Mouse (Mus musculus) liver, embryonic 12.5 days (tissue): ENCODE results near the gene Nes. TPM values are rescaled to one million over a fixed set of nuclear protein-coding genes. Genes with fewer than 3 reads are reported as not detected.

Experiments
- ATAC-seq: fragments of 200-750 bp; cut with Nextera tagmentation; 2 replicates; pipeline ENCODE4 v1.8.0; 2017; ENCODE audit warnings: moderate number of reproducible peaks, mild to moderate bottlenecking, moderate library complexity
- H3K27ac ChIP-seq: fragments of 300-500 bp; sonication (generic); 2 replicates; pipeline ENCODE4 v1.5.1; 2016; ENCODE audit warnings: mild to moderate bottlenecking
- H3K27me3 ChIP-seq: fragments of 300-500 bp; sonication (generic); replicated peaks from 2 replicates; pipeline ENCODE4 v1.6.1; 2016; ENCODE audit warnings: mild to moderate bottlenecking, moderate library complexity
- H3K36me3 ChIP-seq: fragments of 300-500 bp; sonication (generic); 2 replicates; pipeline ENCODE4 v1.6.1; 2016; ENCODE audit warnings: mild to moderate bottlenecking, moderate library complexity
- H3K4me1 ChIP-seq: fragments of 300-500 bp; sonication (generic); 2 replicates; pipeline ENCODE4 v1.6.1; 2016
- H3K4me2 ChIP-seq: fragments of 300-500 bp; sonication (generic); 2 replicates; pipeline ENCODE4 v1.6.1; 2016; ENCODE audit warnings: mild to moderate bottlenecking, moderate library complexity
- H3K4me3 ChIP-seq: fragments of 300-500 bp; sonication (generic); 2 replicates; pipeline ENCODE4 v1.5.1; 2016; ENCODE audit warnings: mild to moderate bottlenecking, moderate library complexity
- H3K9ac ChIP-seq: fragments of 300-500 bp; sonication (generic); 2 replicates; pipeline ENCODE4 v1.6.1; 2016; ENCODE audit warnings: mild to moderate bottlenecking, moderate library complexity
- H3K9me3 ChIP-seq: fragments of 300-500 bp; sonication (generic); replicated peaks from 2 replicates; pipeline ENCODE4 v1.6.1; 2016; ENCODE audit warnings: mild to moderate bottlenecking, moderate library complexity
- WGBS: fragments of 180-500 bp; shearing (Covaris S2); methylation state at CpG from one replicate; pipeline ENCODE4 v1.1.7; 2016; ENCODE audit not compliant: insufficient replicate concordance; 5-methylcytosine and 5-hydroxymethylcytosine counted together
- polyA plus RNA-seq: library from polyadenylated mRNA; unstranded; fragments of >200 nt; fragmentation: Nextera tagmentation; extraction: Ambion mirVana; gene quantifications from 2 replicates; pipeline ENCODE4 v1.2.1, GENCODE M21; 2016

The Nes gene
- polyA plus RNA-seq, 1 experiment from 2014 or later: 7.2 TPM

DNA sequence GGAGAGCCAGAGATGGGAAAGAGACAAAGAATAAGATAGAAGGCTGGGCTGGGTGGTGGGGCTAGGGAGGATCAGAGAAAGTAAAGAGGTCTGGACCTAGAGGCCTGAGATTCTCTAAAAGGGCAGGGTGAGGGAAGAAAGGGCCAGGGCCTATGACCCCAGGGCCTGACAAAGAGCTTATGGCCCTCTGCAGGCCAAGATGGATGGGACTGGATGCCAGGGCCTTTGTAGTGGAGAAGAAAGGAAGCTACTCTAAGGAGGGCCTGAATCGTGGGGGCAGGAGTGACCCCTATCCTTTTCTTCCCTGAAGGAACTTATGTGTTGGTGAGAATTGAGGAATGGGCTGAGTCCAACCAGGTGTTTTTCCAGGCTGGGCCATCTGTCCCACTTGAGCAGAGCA lies 12.8 kb upstream of the Nes start:
- no peak overlapping the region for H3K4me3 ChIP-seq
- ATAC-seq: no peak
- no peaks in the 10 kb centered on the region for H3K9me3 ChIP-seq
- H3K4me2 ChIP-seq: no peak overlapping the region
- no peak overlapping the region for H3K27ac ChIP-seq
- peaks cover 14% of the 10 kb centered on the region for H3K4me1 ChIP-seq
- no peak overlapping the region for H3K9ac ChIP-seq
- no peaks in the 10 kb centered on the region for H3K36me3 ChIP-seq
- peaks cover 81% of the 10 kb centered on the region for H3K27me3 ChIP-seq
- WGBS: 30% methylated on average over 1 of the region's 1 CpGs

DNA sequence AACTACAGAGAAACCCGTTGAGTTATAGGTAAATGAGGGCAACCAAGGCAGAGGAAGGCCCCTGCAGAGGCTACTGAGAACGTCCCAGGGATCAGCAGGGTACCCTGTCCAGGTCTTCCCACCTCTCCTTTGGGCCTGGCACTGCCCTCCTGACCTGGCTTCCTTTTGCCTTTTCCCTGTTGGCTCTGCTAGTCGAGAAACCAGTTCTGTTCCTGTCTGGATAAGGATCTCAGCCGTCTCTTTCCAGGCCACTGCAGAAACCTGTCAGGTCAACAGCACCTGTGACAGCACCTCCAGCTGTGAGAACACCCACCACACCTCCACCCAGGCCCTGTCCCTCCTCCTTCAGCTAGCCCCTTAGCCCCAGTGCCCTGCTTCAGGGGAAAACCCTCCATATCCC lies 12.4 kb upstream of the Nes start:
- 39% methylated on average over 4 of the region's 4 CpGs for WGBS
- Histone ChIP-seq H3K27me3 (peaks cover 80% of the 10 kb centered on the region), H3K27ac (no peak overlapping the region), H3K9me3 (no peaks in the 10 kb centered on the region), H3K4me3 (no peak overlapping the region), H3K4me2 (no peak overlapping the region), H3K9ac (no peak overlapping the region), H3K36me3 (no peaks in the 10 kb centered on the region), H3K4me1 (peaks cover 14% of the 10 kb centered on the region)
- ATAC-seq: no peak

DNA sequence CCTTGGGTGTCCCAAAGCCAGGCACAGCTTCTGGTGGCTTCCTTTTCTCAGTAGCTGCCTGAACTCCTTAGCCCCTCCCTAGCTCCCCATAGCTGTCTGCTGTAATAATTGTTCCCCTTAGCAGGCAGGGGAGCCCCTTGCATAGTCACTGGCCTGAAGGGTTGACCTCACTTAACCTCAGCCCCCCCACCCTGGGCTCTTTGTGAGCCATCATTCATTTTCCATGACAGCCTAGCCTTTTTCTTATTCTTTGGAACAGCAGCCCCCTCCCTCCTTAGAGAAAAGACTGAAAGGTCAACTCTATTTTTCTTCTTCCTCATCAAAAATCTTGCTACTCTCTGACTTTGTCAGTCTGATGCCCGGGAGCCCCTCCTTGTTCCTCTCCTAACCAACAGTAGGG lies 11.9 kb upstream of the Nes start:
- 47% methylated on average over 1 of the region's 1 CpGs for WGBS
- H3K9ac ChIP-seq: no peak overlapping the region
- H3K4me3 ChIP-seq: no peak overlapping the region
- H3K27ac ChIP-seq: no peak overlapping the region
- no peak overlapping the region for H3K4me2 ChIP-seq
- H3K9me3 ChIP-seq: no peaks in the 10 kb centered on the region
- H3K36me3 ChIP-seq: no peaks in the 10 kb centered on the region
- H3K27me3 ChIP-seq: peaks cover 75% of the 10 kb centered on the region
- no peak for ATAC-seq
- H3K4me1 ChIP-seq: peaks cover 14% of the 10 kb centered on the region

DNA sequence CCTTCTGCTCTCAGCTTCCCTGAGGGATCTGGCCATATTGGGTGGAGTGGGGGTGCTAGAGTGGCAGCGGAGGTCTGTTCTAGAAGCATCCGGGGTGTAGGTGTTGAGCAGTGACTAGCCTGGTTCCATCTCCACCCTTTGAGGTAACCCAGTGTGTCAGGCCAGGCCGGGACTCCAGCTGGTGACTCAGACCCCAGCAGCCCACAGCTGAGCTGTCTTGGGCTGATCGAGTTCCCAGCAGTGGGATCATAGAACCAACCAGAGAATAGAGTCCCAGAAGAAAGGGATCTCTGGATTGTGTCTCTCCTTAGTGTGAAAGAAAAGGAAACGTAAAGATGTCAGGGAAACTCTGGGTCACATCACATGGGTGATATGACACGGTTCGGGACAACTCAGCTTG lies 11.5 kb upstream of the Nes start:
- H3K27me3 ChIP-seq: peaks cover 74% of the 10 kb centered on the region

DNA sequence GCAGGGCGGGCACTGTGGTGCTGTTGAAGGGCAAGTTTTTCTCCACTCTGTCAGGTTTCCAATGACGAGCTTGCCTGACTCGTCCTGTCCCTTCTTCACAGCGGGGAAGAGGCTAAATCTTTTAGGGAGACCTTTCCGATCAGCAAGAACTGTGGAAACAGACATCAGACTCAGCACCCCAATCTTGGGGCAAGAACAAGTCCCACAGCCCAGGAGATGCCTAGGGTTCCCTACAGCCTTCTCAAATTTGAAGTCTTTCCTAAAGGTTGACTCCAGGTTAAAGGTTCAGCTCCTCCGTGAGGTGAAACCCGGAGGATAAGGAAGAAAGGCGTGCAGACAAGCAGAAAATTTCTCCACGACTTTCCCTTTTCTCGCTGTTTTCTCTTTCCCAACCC lies 10.7 kb upstream of the Nes start:
- Histone ChIP-seq H3K27ac (peak overlapping the region; percentile 68; the same call in 1 of the 2 replicates), H3K9ac (peak overlapping the region; percentile 55; the same call in 1 of the 2 replicates), H3K27me3 (peaks cover 69% of the 10 kb centered on the region), H3K4me3 (peak overlapping the region; percentile 46), H3K4me2 (peak overlapping the region; percentile 72), H3K36me3 (no peaks in the 10 kb centered on the region), H3K9me3 (no peaks in the 10 kb centered on the region), H3K4me1 (peaks cover 14% of the 10 kb centered on the region)
- no peak for ATAC-seq
- 11% methylated on average over 10 of the region's 10 CpGs for WGBS

More for the DNA sequence above, 11.5 kb upstream of the Nes start:
- no peak for ATAC-seq
- H3K27ac ChIP-seq: no peak overlapping the region
- no peaks in the 10 kb centered on the region for H3K9me3 ChIP-seq
- H3K4me2 ChIP-seq: no peak overlapping the region
- H3K9ac ChIP-seq: no peak overlapping the region
- no peak overlapping the region for H3K4me3 ChIP-seq
- no peaks in the 10 kb centered on the region for H3K36me3 ChIP-seq
- 51% methylated on average over 7 of the region's 7 CpGs for WGBS
- H3K4me1 ChIP-seq: peaks cover 14% of the 10 kb centered on the region

DNA sequence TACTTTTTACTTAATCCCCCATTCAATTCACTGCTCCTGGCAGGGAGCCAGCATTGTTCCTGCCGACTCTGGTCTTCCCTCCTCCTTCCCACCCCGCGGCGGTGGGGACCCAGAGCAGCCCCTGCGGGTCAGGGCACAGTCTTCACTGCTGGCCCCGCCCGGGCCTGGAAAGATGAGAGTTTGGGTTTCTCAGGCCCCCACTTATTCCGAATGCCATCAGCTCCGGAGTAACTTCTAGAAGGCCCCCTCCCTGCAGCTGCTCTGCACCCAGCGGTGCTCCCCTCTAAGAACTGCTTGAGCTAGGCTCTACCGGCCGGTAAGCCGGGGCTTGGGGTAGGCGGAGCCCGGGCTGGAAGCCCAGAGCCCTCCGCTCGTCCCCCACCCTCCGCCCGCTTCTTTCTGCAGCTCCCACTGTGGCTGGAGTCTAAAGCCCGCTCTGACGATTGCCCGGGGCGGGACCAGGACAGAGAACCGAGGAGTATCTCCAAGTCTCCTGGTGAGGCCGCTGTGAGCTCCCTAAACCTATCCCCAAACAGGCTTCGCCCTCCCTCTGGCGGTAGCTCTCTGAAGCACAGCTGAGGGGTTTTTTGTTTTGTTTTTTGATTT lies 10.2 kb upstream of the Nes start:
- H3K9ac ChIP-seq: peak overlapping the region; percentile 55; the same call in 1 of the 2 replicates
- 0% methylated on average over 27 of the region's 27 CpGs for WGBS
- peak overlapping the region; percentile 72 for H3K4me2 ChIP-seq
- peak overlapping the region; percentile 46 for H3K4me3 ChIP-seq
- no peaks in the 10 kb centered on the region for H3K9me3 ChIP-seq
- H3K27ac ChIP-seq: peak overlapping the region; percentile 68
- H3K36me3 ChIP-seq: no peaks in the 10 kb centered on the region
- peaks cover 64% of the 10 kb centered on the region for H3K27me3 ChIP-seq
- peak; percentile 87 for ATAC-seq
- H3K4me1 ChIP-seq: peaks cover 14% of the 10 kb centered on the region

DNA sequence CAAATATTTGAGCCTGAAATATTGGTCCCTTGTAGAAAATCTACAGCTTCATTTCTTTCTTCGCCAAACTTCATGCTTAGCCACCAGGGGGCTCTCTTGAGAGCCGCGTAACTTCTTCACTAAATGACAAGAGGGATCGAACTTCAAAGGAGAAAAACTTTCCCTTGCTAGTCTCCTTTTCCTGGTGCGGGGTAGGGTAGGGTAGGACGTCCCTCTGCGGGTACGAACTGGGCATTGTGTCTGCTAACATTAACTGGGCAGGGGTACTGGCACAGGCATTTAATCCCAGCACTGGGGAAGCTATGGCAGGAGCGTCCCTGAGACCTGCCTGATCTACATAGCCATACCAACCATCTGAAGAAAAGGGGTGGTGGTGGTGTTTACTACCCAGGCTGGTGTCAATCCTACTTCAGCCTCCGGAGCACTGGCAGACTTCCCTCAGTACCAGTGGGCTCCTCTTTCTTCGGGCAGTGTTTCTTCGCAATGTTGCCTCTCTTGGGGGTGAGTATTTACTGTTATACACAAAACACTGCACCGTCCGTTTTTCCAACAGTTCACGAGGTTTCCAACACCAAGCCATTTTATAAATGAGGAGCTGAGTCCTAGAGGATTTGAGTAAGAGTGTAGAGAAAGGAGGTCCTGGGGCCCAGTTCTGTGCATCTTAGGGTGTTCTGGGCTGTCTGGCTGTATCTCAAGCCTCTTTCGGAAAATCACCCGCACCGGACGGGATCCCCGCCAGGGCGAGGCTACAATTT lies 517 bp upstream of the Nes start:
- Histone ChIP-seq H3K9ac (no peak overlapping the region), H3K9me3 (no peaks in the 10 kb centered on the region), H3K27me3 (peaks cover 81% of the 10 kb centered on the region), H3K27ac (no peak overlapping the region), H3K4me1 (peaks cover 24% of the 10 kb centered on the region), H3K4me2 (peak overlapping the region; percentile 62), H3K36me3 (no peaks in the 10 kb centered on the region), H3K4me3 (peak overlapping the region; percentile 51)
- ATAC-seq: 0 out of 2 replicates have a peak, but pooled peaks have one; percentile 41
- 2% methylated on average over 21 of the region's 21 CpGs for WGBS

DNA sequence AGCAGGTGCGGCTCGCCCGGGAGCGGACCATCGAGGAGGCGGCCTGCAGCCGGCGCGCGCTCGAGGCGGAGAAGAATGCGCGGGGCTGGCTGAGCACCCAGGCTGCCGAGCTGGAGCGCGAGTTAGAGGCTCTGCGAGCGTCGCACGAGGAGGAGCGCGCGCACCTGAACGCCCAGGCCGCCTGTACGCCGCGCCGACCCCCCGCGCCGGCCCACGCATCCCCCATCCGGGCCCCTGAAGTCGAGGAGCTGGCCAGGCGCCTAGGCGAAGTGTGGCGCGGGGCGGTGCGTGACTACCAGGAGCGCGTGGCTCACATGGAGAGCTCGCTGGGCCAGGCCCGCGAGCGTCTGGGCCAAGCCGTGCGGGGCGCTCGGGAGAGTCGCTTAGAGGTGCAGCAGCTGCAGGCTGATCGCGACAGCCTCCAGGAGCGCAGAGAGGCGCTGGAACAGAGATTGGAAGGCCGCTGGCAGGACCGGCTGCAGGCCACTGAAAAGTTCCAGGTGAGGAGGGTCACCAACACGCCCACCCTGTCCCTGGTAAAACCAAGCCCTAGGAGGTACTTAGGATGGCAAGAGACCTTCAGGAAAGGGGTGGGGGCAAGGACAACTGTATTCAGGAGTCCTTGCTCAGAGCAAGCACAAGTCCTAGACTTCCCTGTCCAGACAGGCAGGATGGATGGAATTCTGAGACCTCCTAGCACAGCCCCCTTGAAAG lies 768 bp downstream of the Nes start:
- Histone ChIP-seq H3K4me2 (peak overlapping the region; percentile 62), H3K9me3 (no peaks in the 10 kb centered on the region), H3K36me3 (no peaks in the 10 kb centered on the region), H3K27ac (no peak overlapping the region), H3K4me1 (peaks cover 24% of the 10 kb centered on the region), H3K4me3 (peak overlapping the region; percentile 51), H3K9ac (peak overlapping the region; percentile 48), H3K27me3 (peaks cover 92% of the 10 kb centered on the region)
- WGBS: 3% methylated on average over 60 of the region's 60 CpGs
- ATAC-seq: no peak

DNA sequence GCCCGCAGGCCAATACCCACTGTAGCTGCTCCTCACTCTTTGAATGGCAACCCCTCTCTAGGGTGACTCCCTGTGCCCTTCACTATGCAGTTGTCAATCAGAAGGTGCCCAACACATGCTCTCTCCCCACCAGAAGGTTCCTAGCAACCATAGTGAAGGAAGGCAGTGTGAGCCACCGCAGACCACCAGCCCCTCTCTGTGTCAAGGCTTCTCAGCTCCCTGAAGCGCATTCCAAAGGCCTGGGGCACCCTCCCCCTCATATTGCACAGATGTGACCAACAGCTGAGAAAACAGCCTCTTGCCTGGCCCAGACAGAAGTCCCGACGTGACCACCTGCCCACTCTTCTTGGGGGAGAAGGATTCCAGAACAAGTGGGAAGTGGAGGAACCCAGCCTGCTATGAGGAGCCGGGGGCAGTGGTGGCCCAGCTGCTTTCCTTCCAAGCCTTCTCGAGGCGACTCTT lies 1.4 kb downstream of the Nes start:
- Histone ChIP-seq H3K9ac (no peak overlapping the region), H3K36me3 (no peaks in the 10 kb centered on the region), H3K27me3 (peaks cover 96% of the 10 kb centered on the region), H3K4me1 (peaks cover 24% of the 10 kb centered on the region), H3K4me2 (peak overlapping the region; percentile 62), H3K4me3 (peak overlapping the region; percentile 51), H3K9me3 (no peaks in the 10 kb centered on the region), H3K27ac (no peak overlapping the region)
- no peak for ATAC-seq
- WGBS: 32% methylated on average over 8 of the region's 8 CpGs

DNA sequence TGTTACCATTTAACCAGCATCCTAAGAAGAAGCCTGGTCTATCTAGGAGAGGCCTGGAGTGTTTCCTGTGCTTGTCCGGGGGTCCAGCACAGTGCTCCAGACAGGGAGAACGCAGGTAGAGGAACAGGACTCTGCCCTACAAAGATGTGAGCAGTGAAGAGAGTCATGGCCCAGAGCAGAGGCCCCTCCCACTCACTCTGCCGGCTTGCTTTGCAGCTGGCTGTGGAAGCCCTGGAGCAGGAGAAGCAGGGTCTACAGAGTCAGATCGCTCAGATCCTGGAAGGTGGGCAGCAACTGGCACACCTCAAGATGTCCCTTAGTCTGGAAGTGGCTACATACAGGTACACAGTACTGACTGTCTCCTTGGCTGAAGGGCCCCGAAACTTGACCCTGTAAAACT lies 1.9 kb downstream of the Nes start:
- Histone ChIP-seq H3K9ac (no peak overlapping the region), H3K27me3 (peaks cover 95% of the 10 kb centered on the region), H3K36me3 (no peaks in the 10 kb centered on the region), H3K9me3 (no peaks in the 10 kb centered on the region), H3K27ac (no peak overlapping the region), H3K4me1 (peaks cover 24% of the 10 kb centered on the region), H3K4me2 (peak overlapping the region; percentile 62), H3K4me3 (peak overlapping the region; percentile 51)
- no peak for ATAC-seq
- 37% methylated on average over 5 of the region's 5 CpGs for WGBS

DNA sequence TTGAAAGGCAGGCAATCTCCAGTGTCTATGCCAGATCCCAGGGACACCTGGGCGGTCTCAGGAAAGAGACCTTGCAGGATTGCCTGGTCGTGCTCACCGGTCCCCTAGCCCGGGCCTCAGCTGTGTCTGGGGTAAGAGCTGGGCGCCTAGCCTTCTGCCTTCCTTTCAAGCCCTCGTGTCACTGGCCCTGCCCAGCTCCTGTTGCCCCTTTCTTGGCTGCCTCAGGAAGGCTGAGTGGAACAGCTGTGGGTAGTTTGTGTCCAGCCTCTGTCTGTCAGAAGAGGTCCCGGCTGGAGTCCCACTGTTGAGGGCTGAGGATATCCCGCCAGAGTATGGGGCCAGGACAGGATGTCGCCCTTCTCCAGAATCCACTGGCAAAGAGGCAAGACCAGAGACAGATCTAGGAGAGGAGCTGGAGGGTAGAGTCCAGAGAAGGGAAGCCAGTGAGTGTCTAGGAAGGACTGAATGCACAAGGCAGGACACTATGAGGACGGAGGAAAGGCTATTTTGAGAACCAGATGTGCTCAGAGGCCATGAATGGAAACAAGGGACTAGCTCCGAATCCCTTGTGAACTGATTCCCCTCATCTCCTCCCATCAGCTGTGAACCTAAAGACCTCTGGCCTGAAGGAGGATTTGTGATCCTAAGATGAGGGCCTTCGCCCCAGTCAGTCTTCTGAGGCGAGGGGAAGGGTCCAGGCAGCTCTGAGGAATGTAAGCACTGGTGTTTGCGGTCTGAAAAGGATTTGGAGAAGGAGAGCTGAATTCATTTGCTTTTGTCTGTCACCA lies 2.9 kb downstream of the Nes start:
- H3K4me1 ChIP-seq: peaks cover 24% of the 10 kb centered on the region
- WGBS: 53% methylated on average over 14 of the region's 14 CpGs
- no peaks in the 10 kb centered on the region for H3K36me3 ChIP-seq
- H3K27ac ChIP-seq: no peak overlapping the region
- H3K9me3 ChIP-seq: no peaks in the 10 kb centered on the region
- H3K27me3 ChIP-seq: peaks cover 95% of the 10 kb centered on the region
- H3K4me2 ChIP-seq: peak overlapping the region; percentile 62; the same call in 1 of the 2 replicates
- H3K9ac ChIP-seq: no peak overlapping the region
- 0 out of 2 replicates have a peak overlapping the region, but pooled peaks have one; percentile 9 for H3K4me3 ChIP-seq
- no peak for ATAC-seq
